Mouse (Mus musculus) ES-E14 (cell line): ENCODE data around the gene Lamc3. TPM values are rescaled to one million over a fixed set of nuclear protein-coding genes. Genes with fewer than 3 reads are reported as not detected.

Source experiments
- DNase-seq: peaks from one replicate; pipeline ENCODE4 v3.0.0-alpha.2; 2013; ENCODE audit warnings: low read depth, low spot score
- H3K27ac ChIP-seq: 2 replicates; pipeline ENCODE4 v1.5.1; 2012; ENCODE audit warnings: low read depth, mild to moderate bottlenecking, low read length, moderate library complexity, mixed read lengths; ENCODE audit not compliant: poor library complexity, insufficient read depth, severe bottlenecking
- H3K36me3 ChIP-seq: 2 replicates; pipeline ENCODE4 v1.6.1; 2012; ENCODE audit warnings: mild to moderate bottlenecking, low read length, moderate library complexity, mixed read lengths; ENCODE audit not compliant: control insufficient read depth, poor library complexity, insufficient read depth, severe bottlenecking
- H3K4me1 ChIP-seq, 2 experiments: fragments of 150-350 bp in 1 of 2; sonication (generic) in 1 of 2; 2 replicates each; pipeline ENCODE4 v1.6.1; 2012; ENCODE audit warnings: low read length in 2 of 2, mild to moderate bottlenecking in 1 of 2, mixed read lengths in 1 of 2; ENCODE audit not compliant: control insufficient read depth in 2 of 2, insufficient read depth in 2 of 2, poor library complexity in 1 of 2
- H3K4me3 ChIP-seq, 2 experiments: fragments of 150-350 bp in 1 of 2; sonication (generic) in 1 of 2; 2 replicates each; pipeline ENCODE4 v1.5.1; 2012; ENCODE audit warnings: low read length in 2 of 2, low read depth in 1 of 2, mild to moderate bottlenecking in 1 of 2, mixed read lengths in 1 of 2; ENCODE audit not compliant: insufficient read depth in 1 of 2, poor library complexity in 1 of 2, severe bottlenecking in 1 of 2
- H3K9ac ChIP-seq: 2 replicates; pipeline ENCODE4 v1.6.1; 2012; ENCODE audit warnings: low read depth, mild to moderate bottlenecking, low read length, mixed read lengths; ENCODE audit not compliant: poor library complexity, insufficient read depth, severe bottlenecking
- H3K9me3 ChIP-seq: fragments of 150-350 bp; sonication (generic); 2 replicates; pipeline ENCODE4 v1.6.1; 2012; ENCODE audit warnings: low read depth, mild to moderate bottlenecking, low read length; ENCODE audit not compliant: control insufficient read depth, insufficient read depth
- CHD2 ChIP-seq: IDR thresholded peaks from 2 replicates; pipeline ENCODE4 v1.6.1; 2014; ENCODE audit warnings: mild to moderate bottlenecking, low read depth, low read length, inconsistent platforms
- HCFC1 ChIP-seq: IDR thresholded peaks from 2 replicates; pipeline ENCODE4 v1.6.1; 2012; ENCODE audit warnings: low read length, inconsistent platforms, borderline replicate concordance; ENCODE audit not compliant: insufficient read depth
- MAFK ChIP-seq: IDR thresholded peaks from 2 replicates; pipeline ENCODE4 v1.6.1; 2014; ENCODE audit warnings: mild to moderate bottlenecking, low read depth, low read length, inconsistent platforms; ENCODE audit not compliant: insufficient read depth
- ZC3H11A ChIP-seq: IDR thresholded peaks from 2 replicates; pipeline ENCODE4 v1.6.1; 2012; ENCODE audit warnings: low read depth, mild to moderate bottlenecking, inconsistent platforms, low read length, borderline replicate concordance
- ZNF384 ChIP-seq: IDR thresholded peaks from 2 replicates; pipeline ENCODE4 v1.6.1; 2012; ENCODE audit warnings: low read depth, low read length, inconsistent platforms
- in situ Hi-C, 2 experiments: fragments of 600-800 bp; cut with MboI; formaldehyde crosslinking; loops; one replicate each; pipeline ENCODE4 v1.15.1; 2025; ENCODE audit warnings: low sequenced_read_pairs in 2 of 2, inconsistent platforms in 1 of 2; ENCODE audit not compliant: unreplicated experiment in 2 of 2
- total RNA-seq: library from RNA; depleted of rRNA; stranded (reverse); fragments of 300-350 nt; gene quantifications from 2 replicates; pipeline ENCODE4 v1.2.3, GENCODE M21; 2012

Gene Lamc3
- total RNA-seq, 1 experiment = 0.18 TPM

DNA sequence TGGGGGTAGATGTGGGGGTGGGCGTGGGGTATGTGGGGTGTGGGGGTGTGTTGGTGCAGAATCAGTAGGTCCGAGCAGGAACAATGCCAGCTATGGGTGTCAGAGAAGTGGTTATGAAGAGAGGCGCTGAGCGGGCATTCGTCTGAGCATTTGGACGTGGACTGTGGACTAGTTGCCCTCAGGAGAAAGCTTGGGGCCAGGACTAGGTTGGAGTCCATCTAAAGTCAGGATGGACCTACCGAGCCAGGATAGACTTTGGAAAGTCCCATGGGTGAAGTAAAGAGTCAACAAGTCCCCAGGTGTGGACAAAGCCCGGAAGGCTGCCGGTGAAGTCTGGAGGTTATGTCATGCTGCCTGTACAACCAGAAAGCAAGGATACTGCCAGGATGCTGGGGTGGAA is 22.2 kb upstream of the Lamc3 start:
- H3K9me3 ChIP-seq = no peaks in the 10 kb centered on the region
- no peaks in the 10 kb centered on the region for H3K36me3 ChIP-seq
- no peak for DNase-seq
- no peak overlapping the region for H3K9ac ChIP-seq
- H3K27ac ChIP-seq = no peak overlapping the region
- H3K4me3 ChIP-seq = no peak overlapping the region
- in situ Hi-C loops = no loop called here
- no peak for TF ChIP-seq ZC3H11A
- TF ChIP-seq ZNF384 = no peak
- TF ChIP-seq CHD2 = no peak
- TF ChIP-seq HCFC1 = no peak
- no peak for TF ChIP-seq MAFK
- H3K4me1 ChIP-seq = peaks cover 0 to 4% of the 10 kb centered on the region in 2 experiments; a peak in 1 of 4 replicates

DNA sequence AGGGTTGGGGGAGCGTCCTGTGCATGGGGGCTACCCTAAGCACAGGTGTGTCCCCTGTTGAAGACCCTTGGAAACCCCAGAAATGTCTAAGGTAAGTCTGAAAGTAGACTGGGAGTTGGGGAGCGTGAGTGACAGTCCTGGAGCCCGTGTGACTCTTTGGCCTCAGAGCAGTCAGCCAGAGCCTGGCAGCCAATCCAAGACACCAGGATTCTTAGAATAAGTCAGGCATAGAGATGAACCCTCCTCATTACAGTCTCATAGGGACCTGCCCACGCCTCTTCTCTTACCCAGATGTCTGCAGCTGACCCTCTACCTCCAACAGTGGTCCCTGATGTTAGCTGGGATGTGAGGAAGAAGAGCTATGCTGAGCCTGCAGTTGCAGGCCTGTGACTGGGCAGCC is 21.8 kb upstream of the Lamc3 start:
- no peak overlapping the region for H3K4me3 ChIP-seq
- peaks cover 0 to 4% of the 10 kb centered on the region in 2 experiments; a peak in 1 of 4 replicates for H3K4me1 ChIP-seq
- no peaks in the 10 kb centered on the region for H3K9me3 ChIP-seq
- H3K36me3 ChIP-seq = no peaks in the 10 kb centered on the region
- TF ChIP-seq MAFK (no peak), ZNF384 (no peak), HCFC1 (no peak), CHD2 (no peak), ZC3H11A (no peak)
- no peak for DNase-seq
- no peak overlapping the region for H3K27ac ChIP-seq
- in situ Hi-C loops = no loop called here
- H3K9ac ChIP-seq = no peak overlapping the region

DNA sequence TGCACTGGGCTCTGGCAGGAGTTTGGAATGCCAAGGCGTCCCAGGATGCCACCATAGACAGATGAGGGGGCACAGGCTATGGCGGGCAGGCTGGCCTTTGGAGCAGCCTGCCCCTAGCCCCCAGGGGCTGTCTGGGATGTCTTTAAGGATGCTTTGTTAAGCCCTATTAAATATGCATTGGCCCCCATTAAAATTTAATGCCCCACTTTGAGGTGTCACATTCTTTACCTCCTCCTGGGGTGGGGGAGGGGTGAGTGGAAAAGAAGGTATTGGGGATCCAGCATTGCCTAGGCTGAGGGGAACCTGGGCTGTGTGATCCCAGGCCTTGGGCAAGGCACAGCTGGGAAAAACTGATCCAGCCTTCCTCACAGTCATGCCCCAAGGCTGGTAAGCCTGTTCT is 21.3 kb upstream of the Lamc3 start:
- Histone ChIP-seq H3K9ac (no peak overlapping the region), H3K9me3 (no peaks in the 10 kb centered on the region), H3K27ac (no peak overlapping the region), H3K36me3 (no peaks in the 10 kb centered on the region), H3K4me3 (no peak overlapping the region), H3K4me1 (peaks cover 0 to 5% of the 10 kb centered on the region in 2 experiments; a peak in 1 of 4 replicates)
- TF ChIP-seq ZNF384 (no peak), MAFK (no peak), CHD2 (no peak), ZC3H11A (no peak), HCFC1 (no peak)
- DNase-seq = no peak
- in situ Hi-C loops = no loop called here

DNA sequence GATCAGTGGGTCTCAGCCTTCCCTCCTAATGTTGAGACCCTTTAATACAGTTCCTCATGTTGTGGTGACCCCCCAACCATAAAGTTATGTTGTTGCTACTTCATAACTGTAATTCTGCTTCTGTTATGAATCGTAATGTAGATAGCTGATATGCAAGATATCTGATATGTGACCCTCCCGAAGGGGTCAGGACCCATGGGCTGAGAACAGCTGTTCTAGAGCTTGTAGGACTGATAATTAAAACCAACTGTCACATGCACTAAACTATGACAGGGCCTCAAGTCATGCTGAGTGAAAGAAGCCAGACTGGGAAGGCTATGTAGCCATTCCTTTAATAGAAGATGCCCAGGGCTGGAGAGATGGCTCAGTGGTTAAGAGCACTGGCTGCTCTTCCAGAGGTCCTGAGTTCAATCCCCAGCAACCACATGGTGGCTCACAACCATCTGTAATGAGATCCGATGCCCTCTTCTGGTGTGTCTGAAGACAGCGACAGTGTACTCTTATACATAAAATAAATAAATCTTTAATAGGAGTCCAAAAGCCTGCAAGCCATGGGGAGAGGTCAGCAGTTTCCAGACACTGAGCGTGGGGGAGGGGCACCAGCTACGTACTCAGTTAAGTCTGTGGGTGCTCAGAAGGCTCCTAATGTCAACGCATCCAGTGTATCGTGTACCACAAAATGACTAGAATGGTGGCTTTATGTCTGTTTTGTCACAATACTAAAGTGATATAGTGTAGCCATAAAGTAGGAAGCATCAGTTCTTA is 19.1 kb upstream of the Lamc3 start:
- H3K36me3 ChIP-seq = no peaks in the 10 kb centered on the region

More for the DNA sequence above, 19.1 kb upstream of the Lamc3 start:
- in situ Hi-C loops = no loop called here
- no peak for DNase-seq
- TF ChIP-seq MAFK (no peak), CHD2 (no peak), ZNF384 (no peak), HCFC1 (no peak), ZC3H11A (no peak)
- Histone ChIP-seq H3K27ac (no peak overlapping the region), H3K9ac (no peak overlapping the region), H3K4me3 (no peak overlapping the region), H3K9me3 (no peaks in the 10 kb centered on the region), H3K4me1 (peaks cover 0 to 7% of the 10 kb centered on the region in 2 experiments; a peak in 1 of 4 replicates)
